Mouse (Mus musculus) ES-Bruce4 (cell line): ENCODE results near the gene Phka2.

ENCODE experiments used
- CTCF ChIP-seq: IDR thresholded peaks from one replicate; pipeline ENCODE4 v1.8.1; 2011; ENCODE audit warnings: low read depth, low read length
- POLR2A ChIP-seq: IDR thresholded peaks from one replicate; pipeline ENCODE4 v1.8.1; 2011; ENCODE audit warnings: low read length; ENCODE audit not compliant: insufficient read depth

DNA sequence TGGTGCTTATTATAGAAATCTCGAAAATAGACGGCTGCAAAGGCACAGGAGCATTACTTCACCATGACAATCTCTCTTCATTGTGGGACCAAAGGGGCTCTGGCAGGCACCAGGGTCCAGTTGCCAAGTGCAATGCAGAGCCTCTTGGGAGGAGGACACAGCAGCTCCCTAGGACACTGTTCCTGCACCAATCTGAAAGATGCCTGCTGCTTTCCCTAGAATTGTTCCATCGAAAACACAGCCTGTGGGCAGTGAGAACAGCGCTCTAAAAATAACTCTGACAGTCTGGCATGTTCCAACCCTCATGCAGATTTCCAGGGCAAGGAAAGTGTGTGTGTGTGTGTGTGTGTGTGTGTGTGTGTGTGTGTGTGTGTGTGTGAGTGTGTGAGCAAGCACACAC lies 86.6 kb downstream of the Phka2 start:
- no peak for TF ChIP-seq CTCF
- no peak for TF ChIP-seq POLR2A
